Mouse (Mus musculus) spleen, adult 12 weeks (tissue): ENCODE data around the gene Kirrel3.

ENCODE experiments used
- DNase-seq: peaks from one replicate; pipeline ENCODE4 v3.0.0; 2022; ENCODE audit warnings: low spot score

Kirrel3 gene

DNA sequence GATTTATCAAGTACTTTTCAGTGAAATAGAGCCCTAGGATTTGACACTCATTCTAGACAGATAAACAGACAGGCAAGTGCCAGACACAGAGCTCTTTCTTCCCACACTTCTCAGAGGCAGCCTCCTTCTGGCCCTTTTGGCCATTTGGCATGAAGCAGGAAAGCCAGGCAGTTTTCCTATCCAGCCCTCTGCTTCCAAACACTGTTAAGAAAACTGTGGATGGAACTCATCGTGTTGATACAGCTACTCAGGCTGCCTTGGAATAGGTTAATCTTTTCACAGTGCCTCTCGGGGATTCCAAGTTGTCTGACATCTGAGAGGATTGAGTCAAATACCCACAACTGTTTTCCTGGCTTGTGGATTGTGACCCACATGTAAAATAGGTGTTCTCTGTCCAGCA lies 401.5 kb downstream of the Kirrel3 start:
- no peak for DNase-seq

DNA sequence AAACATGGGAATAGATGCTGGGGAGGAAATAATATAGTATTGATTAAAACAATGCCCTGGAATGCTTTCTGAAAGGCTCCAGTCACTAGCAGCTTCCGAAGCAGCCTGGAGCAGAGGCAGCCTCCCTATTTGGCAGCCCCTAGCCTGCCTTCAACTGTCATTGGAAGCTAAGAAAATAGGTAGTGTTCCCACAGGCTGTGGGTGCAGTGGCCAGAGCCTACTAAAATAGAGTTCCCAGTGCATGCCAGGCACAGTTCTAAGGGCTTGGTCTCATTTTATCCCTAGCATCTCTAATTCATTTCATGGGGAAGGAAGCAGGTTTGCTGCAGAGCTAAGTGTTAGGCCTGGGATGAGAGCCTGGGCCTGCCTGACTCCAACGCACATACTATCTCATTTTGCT lies 402.6 kb downstream of the Kirrel3 start:
- no peak for DNase-seq

DNA sequence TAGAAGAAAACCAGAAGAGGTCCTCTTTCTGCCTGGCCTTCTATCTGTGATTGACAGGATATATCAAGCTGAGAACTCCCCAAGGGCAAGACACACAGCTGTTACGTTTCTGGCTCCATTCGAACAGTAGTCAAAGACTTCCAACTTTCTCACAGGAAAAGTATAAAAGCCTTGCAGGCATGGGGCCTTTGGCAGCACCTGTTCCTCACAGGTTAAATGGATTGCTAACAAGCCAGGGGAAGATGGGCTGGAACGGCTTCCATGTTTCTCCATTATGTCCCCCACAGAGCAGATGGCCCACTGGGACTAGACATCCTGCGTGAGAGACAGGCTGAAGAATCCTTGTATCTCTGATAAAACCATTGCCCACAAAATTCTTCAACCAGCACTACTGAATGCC lies 415.5 kb downstream of the Kirrel3 start:
- DNase-seq = no peak

- DNase-seq = no peak
These were observed 416.2 kb downstream of the Kirrel3 start for GRCm38 (mm10) chr9:34901888-34902287.

- no peak for DNase-seq
These were observed 419.5 kb downstream of the Kirrel3 start for GRCm38 (mm10) chr9:34905164-34905563.

- DNase-seq = no peak
These were observed 422.3 kb downstream of the Kirrel3 start for GRCm38 (mm10) chr9:34908040-34908439.

GRCm38 (mm10) chr9:34911838-34912237 lies 426.1 kb downstream of the Kirrel3 start:
- DNase-seq = no peak

DNA sequence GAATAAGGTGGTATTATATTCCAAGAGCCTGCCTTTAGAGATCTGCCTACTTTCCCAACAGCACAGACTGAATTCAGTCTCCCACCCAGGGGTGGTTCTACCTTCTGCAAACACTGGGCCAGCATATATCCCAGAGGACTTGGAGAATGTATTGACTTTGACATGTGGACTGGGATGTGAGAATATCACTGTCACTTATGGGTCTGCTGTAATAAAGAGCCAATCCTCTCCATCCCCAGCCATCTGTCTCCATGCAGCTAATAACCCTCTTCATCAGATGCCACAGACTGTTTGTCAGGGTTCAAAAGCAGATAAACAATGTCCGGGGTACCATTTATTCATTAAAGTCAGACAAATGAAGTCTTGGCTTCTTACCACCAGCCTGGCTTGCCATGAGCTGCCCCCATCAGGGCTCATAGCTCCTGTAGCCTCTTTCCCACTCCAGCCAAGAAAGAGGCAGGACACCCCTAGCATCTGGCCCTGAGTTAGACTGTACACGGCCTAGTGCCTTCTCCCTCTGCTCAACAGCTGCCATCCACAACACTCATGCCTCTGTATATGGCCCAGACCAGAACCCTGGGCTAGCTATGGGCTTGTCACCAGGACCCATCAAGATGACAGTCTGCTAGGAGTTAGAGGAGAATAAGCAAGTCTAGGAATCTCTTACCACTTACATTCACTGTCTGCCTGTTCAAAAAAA lies 426.7 kb downstream of the Kirrel3 start:
- DNase-seq = no peak

DNA sequence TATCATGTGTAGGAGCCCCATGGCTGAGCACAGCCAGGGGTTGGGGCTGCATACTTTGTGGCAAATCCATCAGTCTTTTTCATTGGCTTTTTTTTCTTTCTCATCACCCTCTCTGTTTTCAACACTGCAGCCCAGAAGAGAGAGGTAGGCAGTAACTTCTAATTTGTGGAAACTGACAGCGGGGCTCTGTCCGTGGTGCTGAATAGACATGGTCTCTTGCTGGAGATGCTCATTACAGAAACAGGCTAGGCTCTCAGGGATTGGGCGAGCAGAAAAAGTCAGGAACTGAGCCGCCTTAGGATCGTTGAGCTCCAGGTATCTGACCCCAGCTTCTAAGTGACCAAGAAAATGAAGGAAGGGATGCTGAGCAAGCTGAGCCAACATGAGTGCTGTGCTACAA lies 427.3 kb downstream of the Kirrel3 start:
- DNase-seq = no peak

DNA sequence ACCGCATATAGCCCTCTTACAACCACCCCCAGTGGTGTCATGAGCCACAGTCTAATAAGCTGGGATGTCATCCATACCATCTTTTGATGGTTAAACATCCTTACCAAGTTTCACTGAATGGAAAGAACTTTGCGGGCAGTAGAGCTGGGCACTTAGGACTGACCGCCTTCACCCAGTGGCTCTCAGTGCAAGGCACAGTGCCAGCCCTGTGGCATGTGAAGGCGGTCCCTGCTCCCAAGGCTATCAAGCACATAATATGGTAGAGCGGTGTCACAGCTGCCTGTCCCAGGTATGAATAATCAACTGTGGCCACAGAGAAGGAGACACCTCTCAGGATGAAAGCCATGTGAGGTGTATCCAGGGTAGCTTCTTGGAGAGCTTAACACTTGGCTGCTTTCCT lies 433.3 kb downstream of the Kirrel3 start:
- DNase-seq = no peak

- no peak for DNase-seq
These were observed 434.4 kb downstream of the Kirrel3 start for GRCm38 (mm10) chr9:34920116-34920515.

GRCm38 (mm10) chr9:34921941-34922340 lies 436.2 kb downstream of the Kirrel3 start:
- DNase-seq = no peak

- no peak for DNase-seq
These were observed 437.0 kb downstream of the Kirrel3 start for GRCm38 (mm10) chr9:34922716-34923115.

DNA sequence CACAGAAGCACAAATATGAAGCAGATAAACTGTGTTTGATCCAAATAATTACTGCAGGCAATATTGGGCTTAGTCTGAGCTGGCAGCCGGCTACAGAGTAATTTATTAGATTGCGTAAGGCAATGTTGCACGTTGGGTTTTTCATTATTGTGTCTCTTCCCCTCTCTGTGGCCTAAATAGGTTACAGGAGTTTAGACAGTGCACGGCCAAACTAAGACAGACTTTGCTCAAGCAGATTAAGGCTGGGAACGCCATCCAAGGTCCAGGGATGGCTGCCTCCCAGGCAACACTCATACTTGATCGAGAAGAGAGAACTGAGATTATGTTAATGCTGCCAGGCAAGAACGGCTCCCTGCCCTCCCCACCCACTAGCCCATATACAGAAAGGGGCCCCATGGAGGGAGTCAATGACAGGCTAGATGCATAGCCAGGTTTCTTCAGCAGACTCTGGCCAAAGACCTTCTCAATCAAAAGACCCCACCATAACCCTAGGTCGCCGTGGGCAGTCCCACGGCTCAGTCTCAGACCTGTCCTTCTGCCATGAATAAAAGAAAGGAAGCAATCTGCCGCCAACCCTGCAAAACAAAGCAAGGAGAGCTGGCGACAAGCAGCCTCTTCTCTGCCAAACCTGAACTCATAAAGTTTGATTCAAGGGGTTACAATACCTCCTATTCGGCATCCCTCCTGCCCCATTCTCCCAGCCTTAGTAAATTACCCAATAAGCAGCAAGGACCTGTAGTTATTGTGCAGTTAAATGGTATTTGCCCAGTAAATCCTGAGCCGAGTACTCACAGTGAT lies 437.6 kb downstream of the Kirrel3 start:
- DNase-seq = no peak

- DNase-seq = no peak
These were observed 439.9 kb downstream of the Kirrel3 start for GRCm38 (mm10) chr9:34925616-34926015.

DNA sequence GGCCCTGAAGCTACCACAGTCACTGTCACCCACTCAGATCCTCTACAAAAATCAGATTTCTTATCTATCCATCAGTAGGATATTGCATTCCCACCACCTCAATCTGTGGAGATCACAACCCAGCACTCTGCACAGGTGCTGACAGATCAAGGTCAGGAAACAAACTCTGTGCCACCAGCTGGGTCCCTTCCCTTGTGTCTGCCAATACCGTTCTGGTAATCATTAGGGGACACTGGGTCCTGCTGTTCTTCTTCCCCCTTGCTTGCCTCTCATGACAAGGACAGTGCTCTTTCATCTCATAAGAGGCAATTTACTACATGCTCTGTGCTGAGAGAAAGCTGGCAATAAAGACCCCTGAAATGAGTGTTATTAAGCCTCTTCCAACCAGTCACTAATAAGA lies 444.7 kb downstream of the Kirrel3 start:
- DNase-seq = no peak

GRCm38 (mm10) chr9:34938140-34938539 lies 452.4 kb downstream of the Kirrel3 start:
- no peak for DNase-seq

- DNase-seq = no peak
These were observed 453.9 kb downstream of the Kirrel3 start for GRCm38 (mm10) chr9:34939621-34940020.

- no peak for DNase-seq
These were observed 456.6 kb downstream of the Kirrel3 start for GRCm38 (mm10) chr9:34942122-34942831.

GRCm38 (mm10) chr9:34942996-34943395 lies 457.3 kb downstream of the Kirrel3 start:
- DNase-seq = no peak

DNA sequence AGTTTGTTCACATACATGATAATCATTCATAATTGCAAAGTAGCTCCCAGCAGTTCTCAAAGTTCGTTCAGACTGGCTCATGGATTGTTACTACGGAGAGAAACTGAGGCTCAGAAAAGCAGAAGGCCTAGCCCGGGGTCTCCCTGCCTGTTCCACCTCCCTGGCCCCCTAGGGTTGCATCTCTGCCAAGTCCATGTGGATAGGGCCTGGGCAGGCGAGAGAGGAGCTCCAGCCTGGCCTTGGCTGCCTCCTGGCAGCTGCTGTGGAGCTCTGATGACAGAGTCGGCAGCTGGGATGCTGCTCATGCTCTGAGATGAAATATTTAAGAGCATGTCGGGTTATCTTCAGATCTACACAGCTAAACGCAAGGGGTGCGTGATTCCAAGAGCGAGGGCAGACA lies 459.6 kb downstream of the Kirrel3 start:
- no peak for DNase-seq

GRCm38 (mm10) chr9:34947258-34947657 lies 461.6 kb downstream of the Kirrel3 start:
- no peak for DNase-seq

DNA sequence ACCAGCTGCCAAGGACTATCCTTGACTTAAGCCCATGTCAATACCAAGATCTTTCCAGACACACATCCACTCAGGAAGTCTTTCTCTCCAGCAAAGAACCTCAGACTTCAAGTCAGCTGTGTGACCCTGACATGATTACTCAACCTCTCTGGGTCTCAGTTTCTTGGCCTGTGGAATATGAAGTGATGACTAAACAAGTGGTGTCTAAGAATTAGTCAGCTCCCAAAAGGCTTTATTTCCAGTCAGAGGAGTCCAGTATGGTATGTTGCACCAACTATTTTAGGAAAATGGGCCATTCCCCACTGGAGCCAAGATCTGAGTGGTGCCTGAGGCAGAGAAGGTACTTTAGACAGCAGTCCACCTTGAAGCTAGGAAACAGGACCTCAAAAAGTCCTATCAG lies 462.0 kb downstream of the Kirrel3 start:
- no peak for DNase-seq
